Mouse (Mus musculus) right cerebral cortex, postnatal 36 days (tissue): ENCODE measurements around the gene 4930558C23Rik.
"Not testable (repeated sequence)": the region's sequence is repeated elsewhere in the genome, so short reads cannot be mapped to it uniquely, and the experiment has no call there.

Experiments
- DNase-seq, 2 experiments: peaks; one replicate each; pipeline ENCODE4 v3.0.0; 2022; ENCODE audit warnings: low spot score in 2 of 2, mixed read lengths in 1 of 2

The 4930558C23Rik gene

DNA sequence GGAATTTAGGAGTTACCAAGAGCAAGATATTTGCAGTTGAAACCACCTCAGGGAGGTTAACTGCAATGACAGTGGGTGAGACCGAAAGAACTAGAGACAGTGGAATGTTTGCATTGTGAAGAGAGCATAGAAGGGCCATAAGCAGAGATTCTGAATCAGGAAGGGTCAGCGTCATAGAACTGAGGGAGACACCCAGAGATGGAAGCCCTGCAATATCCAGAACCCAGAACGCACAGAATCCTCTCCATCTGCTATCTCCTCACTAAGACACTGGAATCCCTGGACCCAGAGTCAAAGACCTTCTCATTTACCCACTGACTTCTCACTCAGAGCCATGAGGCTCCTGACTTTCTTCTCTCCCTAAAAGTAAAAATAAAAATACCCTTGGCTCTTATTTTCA, at the start of gene 4930558C23Rik:
Gene 4930558C23Rik, minus strand, starts transcription at position 101 of the 400 bp plus-strand sequence.
- DNase-seq: no peak

DNA sequence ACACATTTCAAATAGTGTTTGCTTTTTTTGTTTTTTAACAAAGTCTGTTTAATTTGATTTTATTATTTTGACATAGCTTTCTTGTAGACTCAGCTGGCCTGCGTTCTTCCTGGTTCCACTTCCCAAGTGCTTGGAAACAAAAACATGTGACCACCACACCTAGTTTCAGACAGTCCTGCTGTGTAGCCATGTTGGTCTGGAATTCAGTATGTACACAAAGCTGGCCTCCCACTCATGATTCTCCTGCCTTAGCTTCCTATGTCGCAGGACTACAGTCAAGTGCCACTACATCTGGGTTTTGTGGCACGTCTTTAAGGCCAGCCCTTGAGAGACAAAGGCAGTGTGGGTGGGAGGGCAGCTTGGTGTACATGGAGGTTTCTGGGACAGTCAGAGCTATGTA, 48.3 kb upstream of the 4930558C23Rik start:
- no peak for DNase-seq

DNA sequence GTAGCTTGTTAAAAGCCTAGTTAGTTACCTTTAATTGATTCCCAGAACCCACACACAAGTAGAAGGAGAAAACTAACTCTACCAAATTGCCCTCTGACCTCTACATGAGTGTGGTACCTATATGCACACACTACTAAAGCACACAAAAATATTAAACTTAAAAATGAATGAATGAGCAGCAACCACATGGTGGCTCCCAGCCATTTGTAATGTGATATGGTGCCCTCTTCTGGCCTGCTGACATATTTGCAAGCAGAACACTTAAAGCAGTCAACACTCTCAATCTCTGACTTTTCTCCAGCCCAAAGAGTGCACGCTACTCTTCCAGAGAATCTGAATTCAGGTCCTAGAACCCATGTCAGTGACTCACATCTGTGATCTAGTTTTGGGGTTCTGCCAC, 47.8 kb upstream of the 4930558C23Rik start:
- peak in 1 of 2 experiments; percentile 8 for DNase-seq

GRCm38 (mm10) chr3:95445311-95445710, 42.7 kb upstream of the 4930558C23Rik start:
- DNase-seq: no peak

DNA sequence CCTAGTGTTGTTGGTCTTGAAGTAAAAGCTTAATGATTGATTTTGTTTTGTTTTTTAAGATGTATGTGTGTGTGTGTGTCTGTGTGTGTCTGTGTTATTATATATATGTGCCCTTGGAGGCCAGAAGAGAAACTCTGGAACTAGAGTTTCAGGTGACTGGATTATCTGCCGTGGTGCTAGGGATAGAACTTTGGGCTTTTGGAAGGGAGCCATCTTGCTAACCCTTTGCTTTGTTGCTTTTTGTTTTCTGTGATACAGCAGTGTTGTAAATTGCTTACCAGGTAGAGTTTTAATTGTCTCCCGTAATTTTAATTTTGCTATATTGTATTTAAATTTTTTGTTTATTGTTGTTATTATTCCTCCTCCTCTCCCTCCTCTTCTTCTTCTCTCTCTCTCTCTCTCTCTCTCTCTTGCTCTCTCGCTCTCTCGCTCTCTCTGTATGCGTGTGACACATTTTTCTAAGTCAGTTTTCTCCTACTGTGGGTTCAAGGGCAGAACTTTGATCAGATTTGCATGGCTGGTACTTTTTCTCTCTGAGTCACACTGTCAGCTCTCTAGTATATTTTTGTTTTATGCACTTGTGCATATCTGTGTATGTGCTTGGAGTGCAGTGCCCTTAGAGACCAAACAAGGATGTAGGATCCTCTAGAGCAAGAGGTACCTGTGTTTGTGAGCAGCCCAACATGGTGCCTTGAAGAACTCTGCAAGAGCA, 39.9 kb upstream of the 4930558C23Rik start:
- no peak for DNase-seq

GRCm38 (mm10) chr3:95439670-95440069, 37.0 kb upstream of the 4930558C23Rik start:
- no peak for DNase-seq

DNA sequence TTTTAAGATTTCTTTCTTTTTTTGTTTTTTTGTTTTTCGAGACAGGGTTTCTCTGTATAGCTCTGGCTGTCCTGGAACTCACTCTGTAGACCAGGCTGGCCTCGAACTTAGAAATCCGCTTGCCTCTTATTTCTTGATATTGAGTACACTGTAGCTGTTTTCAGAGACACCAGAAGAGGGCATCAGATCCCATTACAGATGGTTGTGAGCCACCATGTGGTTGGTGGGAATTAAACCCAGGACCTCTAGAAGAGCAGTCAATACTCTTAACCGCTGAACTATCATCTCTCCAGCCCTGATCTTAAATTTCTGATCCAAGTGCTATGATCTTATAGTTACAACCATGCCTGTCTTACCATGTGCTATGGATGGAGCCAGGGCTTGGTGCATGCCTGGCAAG, 36.0 kb upstream of the 4930558C23Rik start:
- DNase-seq: not testable (repeated sequence)

DNA sequence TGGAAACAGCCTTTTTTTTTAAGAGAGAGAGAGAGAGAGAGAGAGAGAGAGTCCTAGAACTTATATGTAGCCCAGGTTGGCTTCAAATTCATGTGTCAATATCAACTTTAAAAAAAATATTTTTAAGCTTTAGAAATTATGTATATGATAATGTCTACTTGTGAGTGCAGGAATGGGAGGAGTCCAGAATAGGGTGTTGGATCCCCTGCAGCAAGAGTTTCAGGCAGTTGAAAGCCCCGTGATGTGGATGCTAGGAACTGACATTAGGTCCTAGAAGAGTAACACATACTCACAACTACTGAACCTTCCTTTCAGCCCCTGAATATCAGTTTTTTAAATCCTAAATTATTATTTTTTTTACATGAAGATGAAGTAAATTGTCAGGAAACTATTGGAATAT, 32.9 kb upstream of the 4930558C23Rik start:
- no peak for DNase-seq

DNA sequence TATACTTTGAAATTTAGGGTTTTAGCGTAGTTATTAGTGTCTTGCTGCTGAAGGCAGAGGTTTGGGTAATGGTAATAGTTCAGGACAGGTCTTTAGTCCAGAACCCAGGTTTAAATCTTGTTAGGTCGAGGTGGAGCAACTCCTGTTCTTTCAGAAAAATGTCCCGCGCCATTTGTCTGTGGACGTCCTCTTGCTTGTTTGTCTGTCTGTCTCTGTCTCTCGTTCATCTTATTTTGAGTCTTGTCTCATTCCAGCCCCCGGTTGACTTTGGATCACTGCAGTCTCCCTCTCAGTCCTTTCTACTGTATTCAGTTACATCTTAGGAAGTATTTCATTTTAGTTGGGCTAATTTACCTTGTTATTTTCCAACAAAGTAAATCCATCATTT, 32.3 kb upstream of the 4930558C23Rik start:
- no peak for DNase-seq

GRCm38 (mm10) chr3:95434136-95434982, 31.7 kb upstream of the 4930558C23Rik start, which contains the start of gene Arnt:
TSS of gene Arnt (plus strand) at chr3:95434388.
- peak; percentile 87 to 91 for DNase-seq

DNA sequence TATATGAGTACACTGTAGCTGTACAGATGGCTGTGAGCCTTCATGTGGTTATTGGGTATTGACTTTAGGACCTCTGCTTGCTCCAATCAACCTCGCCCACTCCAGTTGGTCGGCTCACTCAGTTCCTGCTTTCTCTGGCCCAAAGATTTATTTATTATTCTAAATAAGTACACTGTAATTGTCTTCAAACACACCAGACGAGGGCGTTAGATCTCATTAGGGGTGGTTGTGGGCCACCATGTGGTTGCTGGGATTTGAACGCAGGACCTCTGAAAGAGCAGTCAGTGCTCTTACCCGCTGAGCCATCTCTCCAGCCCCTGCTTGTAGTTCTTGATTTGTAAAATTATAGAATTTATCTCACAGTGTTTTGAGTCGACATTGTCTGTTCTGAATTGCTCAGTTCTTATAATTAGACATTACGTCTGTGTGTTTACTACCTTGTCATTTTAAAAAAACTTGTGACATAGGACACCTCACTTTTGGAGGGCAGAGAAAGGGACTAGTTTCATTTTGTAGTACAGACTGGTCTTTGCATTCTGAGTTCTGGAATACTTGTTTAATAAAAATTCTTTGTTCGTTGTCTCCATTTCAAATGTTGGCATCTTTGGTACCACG, 30.8 kb upstream of the 4930558C23Rik start:
- no peak for DNase-seq

DNA sequence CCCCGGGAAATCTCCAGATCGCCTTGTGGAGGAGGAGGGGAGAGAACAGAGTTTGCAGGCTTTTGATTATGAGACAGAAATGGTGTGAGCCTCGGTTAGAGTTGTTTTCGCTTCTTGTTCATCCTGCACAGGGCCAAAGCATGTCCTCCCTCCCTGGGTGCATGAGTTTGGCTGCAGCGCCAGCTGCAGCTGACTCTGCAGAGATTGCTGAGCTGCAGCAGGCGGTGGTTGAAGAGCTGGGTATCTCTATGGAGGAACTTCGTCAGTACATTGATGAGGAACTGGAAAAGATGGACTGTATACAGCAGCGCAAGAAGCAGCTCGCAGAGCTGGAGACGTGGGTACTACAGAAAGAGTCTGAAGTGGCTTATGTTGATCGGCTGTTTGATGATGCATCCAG, 25.8 kb upstream of the 4930558C23Rik start:
- DNase-seq: not testable (repeated sequence)

DNA sequence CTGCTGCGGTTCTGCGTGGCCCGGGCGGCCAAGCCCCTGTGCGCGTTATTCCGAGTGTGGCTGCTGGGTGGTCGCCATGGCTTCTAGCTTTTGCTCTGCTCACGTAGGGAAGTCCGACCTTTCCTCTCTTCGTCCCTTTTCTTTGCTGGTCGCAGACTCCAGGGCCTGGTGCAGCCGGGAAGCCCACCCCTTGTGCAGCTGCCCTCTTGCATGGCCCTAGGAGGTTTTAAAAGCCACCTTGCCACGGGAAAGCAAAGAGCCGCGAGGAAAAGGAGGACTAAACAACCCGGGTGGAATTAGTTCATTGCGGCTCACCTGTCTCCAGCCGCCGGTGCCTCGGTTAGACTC, 25.2 kb upstream of the 4930558C23Rik start:
- peak in 1 of 2 experiments; percentile 4 for DNase-seq

- DNase-seq: not testable (repeated sequence)
Observed at GRCm38 (mm10) chr3:95427117-95427890, 24.7 kb upstream of the 4930558C23Rik start.

DNA sequence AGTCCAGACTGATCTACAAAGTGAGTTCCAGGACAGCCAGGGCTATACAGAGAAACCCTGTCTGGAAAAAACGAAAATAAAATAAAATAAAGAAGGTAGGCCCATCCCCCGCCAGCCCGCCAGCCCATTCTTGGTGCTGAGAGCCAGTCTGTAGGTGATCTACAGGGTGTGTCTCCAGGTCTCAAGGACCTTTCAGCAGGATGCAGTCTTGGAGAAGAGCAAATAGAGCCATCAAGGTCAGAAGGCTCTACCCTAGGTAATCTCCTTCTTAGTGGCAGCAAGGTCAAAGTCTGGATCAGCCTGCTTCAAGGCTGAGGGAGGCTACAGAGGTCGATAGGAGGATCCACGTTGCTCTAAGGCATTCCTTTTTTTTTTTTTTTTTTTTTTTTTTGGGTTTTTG, 23.8 kb upstream of the 4930558C23Rik start:
- not testable (repeated sequence) for DNase-seq

- no peak for DNase-seq
Observed at GRCm38 (mm10) chr3:95417866-95418265, 15.2 kb upstream of the 4930558C23Rik start.

- DNase-seq: no peak
Observed at GRCm38 (mm10) chr3:95412268-95412667, 9.6 kb upstream of the 4930558C23Rik start.

DNA sequence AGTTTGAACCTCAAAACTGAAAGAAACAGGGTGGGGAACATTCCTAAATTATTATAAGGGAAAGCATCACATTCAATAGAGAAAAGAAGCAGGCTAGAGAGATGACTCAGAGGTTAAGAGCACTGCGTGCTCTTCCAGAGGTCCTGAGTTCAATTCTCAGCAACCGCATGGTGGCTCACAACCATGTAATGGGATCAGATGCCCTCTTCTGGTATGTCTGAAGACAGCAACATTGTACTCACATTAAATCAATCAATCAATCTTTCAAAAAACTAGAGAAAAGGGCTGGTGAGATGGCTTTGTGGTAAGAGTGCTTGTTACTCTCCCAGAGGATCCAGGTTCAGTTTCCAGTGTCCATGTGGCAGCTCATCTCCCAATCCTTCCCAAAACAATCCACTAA, 6.2 kb upstream of the 4930558C23Rik start:
- DNase-seq: no peak

DNA sequence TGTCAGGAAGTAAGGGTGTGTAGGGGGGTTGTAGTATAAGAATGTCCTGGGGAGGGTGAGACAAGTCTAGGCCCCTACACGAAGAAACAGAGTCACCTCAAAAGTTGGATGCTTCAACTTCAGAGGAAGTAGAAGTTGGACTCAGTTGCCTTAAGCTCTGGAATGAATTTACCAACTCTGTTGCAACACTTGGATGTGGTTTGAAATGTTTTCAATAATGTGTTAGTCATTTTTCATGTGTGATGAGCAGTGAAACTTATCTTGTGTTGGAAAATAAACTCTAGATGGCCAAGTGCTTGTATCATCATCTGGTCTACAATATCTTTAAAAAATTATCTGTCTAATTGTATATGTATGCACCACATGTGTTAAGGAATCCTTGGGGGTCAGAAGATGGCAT, 5.1 kb upstream of the 4930558C23Rik start:
- DNase-seq: no peak

DNA sequence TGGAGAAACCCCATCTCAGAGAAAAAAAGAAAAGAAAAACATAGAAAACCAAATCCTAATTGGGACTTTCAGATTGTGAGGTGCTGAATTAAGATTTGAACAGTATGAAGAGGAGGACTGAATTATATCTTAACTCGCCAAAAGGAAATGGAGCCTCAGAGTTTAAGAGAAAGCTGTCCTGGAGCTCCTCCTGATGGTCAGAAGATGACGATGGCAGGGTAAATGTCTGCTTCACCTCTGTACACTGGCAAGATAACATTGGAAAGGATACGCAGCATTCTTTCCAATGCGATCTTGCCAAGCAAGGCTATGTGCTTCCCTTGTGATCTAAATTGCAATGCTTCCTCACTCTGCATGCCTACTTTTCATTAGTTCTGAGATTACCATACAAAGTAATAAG, 8.3 kb downstream of the 4930558C23Rik start:
- no peak for DNase-seq

DNA sequence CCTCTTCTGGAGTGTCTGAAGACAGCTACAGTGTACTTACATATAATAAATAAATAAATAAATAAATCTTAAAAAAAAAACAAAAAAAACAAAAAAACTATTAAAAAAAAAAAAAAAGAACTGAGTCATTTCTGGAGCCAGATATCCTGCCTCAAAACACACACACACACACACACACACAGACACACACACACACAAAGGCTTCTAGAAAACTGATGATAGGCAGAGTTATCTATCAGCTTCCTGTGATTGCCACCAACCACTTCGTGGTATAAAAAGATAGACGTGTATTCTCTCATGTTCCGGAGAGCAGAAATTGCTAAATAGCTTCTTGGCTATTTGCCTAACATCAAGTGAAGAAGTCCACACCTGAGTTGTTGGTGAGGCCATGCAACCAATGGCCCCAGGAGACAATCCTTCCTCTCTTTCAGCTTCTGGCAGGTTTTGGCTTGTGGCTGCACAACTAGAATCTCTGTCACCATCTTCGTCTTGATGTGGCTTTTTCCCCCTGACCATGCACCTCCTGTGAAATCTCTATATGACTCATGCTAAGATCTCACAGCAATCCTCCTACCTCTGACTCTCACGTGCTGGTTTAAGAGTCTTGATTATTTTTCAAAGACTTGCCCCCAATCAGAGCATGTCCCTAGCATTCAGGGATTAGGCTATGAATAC, 17.1 kb downstream of the 4930558C23Rik start:
- no peak for DNase-seq
